Mouse (Mus musculus): ENCODE measurements around the gene Gpn1. TPM values are rescaled to one million over a fixed set of nuclear protein-coding genes. Genes with fewer than 3 reads are reported as not detected.

Gpn1 gene
- total and polyA plus RNA-seq, 2 experiments: 8.5 to 19.0 TPM

GRCm38 (mm10) chr5:31562036-31562666 lies 67.6 kb downstream of the Gpn1 start:
- DNase-seq (ENCODE audit: extremely low read depth, low read depth, low spot score): peak; percentile 7
- H3K36me3 ChIP-seq (ENCODE audit: control insufficient read depth, insufficient read depth, low read length): peaks cover 3% of the 10 kb centered on the region
- no peak overlapping the region for H3K4me3 ChIP-seq (ENCODE audit: insufficient read depth, low read depth, low read length)
- H3K9ac ChIP-seq (ENCODE audit: low read depth, low read length): no peak overlapping the region
- H3K27me3 ChIP-seq (ENCODE audit: control insufficient read depth, insufficient read depth, low read length): no peaks in the 10 kb centered on the region
- no peaks in the 10 kb centered on the region for H3K79me2 ChIP-seq (ENCODE audit: control insufficient read depth, insufficient read depth, low read length)
- WGBS: 77% methylated on average over 7 of the region's 7 CpGs
- no peaks in the 10 kb centered on the region for H3K4me1 ChIP-seq (ENCODE audit: control insufficient read depth, insufficient read depth, low read length)
- TF ChIP-seq CTCF (IDR thresholded peaks at IDR 0.05; ENCODE audit: low read depth, low read length): no peak
- no peak for TF ChIP-seq POLR2A (IDR thresholded peaks at IDR 0.05; ENCODE audit: extremely low read depth, insufficient read depth, low read length)
- H3K27ac ChIP-seq (replicated peaks; ENCODE audit: insufficient read depth, low read depth, low read length): no peak overlapping the region

Other genes with a start within 250 kb of the Gpn1 start
- gene Krtcap3, start 243.1 kb upstream of the Gpn1 start, total RNA-seq (2014; rRNA removed): 1.7 and 2.1 TPM in 2 replicates
- gene Krtcap3, start 243.1 kb upstream of the Gpn1 start, polyA plus RNA-seq (2012; rRNA removed): 4.3 and 8.3 TPM in 2 replicates
- gene Ift172, start 203.6 kb upstream of the Gpn1 start, total RNA-seq (2014; rRNA removed): 17.8 and 20.1 TPM in 2 replicates
- 11.0 and 11.7 TPM in 2 replicates for gene Ift172, start 203.6 kb upstream of the Gpn1 start, polyA plus RNA-seq (2012; rRNA removed)
- gene Fndc4, start 198.7 kb upstream of the Gpn1 start, total RNA-seq (2014; rRNA removed): 30.6 and 34.8 TPM in 2 replicates
- 90.7 and 97.7 TPM in 2 replicates for gene Fndc4, start 198.7 kb upstream of the Gpn1 start, polyA plus RNA-seq (2012; rRNA removed)
- gene Gckr, start 197.3 kb upstream of the Gpn1 start, total RNA-seq (2014; rRNA removed): 113 and 114 TPM in 2 replicates
- gene Gckr, start 197.3 kb upstream of the Gpn1 start, polyA plus RNA-seq (2012; rRNA removed): 199 and 282 TPM in 2 replicates
- gene Zfp512, start 42.3 kb upstream of the Gpn1 start, total RNA-seq (2014; rRNA removed): 8.1 and 9.0 TPM in 2 replicates
- 4.6 and 4.9 TPM in 2 replicates for gene Zfp512, start 42.3 kb upstream of the Gpn1 start, polyA plus RNA-seq (2012; rRNA removed)
- gene 4930548H24Rik, start 9.0 kb upstream of the Gpn1 start, total RNA-seq (2014; rRNA removed): not detected in 2 replicates
- gene 4930548H24Rik, start 9.0 kb upstream of the Gpn1 start, polyA plus RNA-seq (2012; rRNA removed): not detected in 2 replicates
- 12.6 and 13.2 TPM in 2 replicates for gene Slc4a1ap, start 32.3 kb downstream of the Gpn1 start, total RNA-seq (2014; rRNA removed)
- gene Slc4a1ap, start 32.3 kb downstream of the Gpn1 start, polyA plus RNA-seq (2012; rRNA removed): 7.3 and 8.1 TPM in 2 replicates
- gene Supt7l, start 33.1 kb downstream of the Gpn1 start, total RNA-seq (2014; rRNA removed): 6.8 and 7.9 TPM in 2 replicates
- gene Supt7l, start 33.1 kb downstream of the Gpn1 start, polyA plus RNA-seq (2012; rRNA removed): 6.6 and 6.8 TPM in 2 replicates
- 60.8 and 65.1 TPM in 2 replicates for gene Mrpl33, start 102.2 kb downstream of the Gpn1 start, total RNA-seq (2014; rRNA removed)
- gene Mrpl33, start 102.2 kb downstream of the Gpn1 start, polyA plus RNA-seq (2012; rRNA removed): 8.6 and 11.5 TPM in 2 replicates
- gene Rbks, start 202.9 kb downstream of the Gpn1 start, total RNA-seq (2014; rRNA removed): 15.8 and 18.4 TPM in 2 replicates
- gene Rbks, start 202.9 kb downstream of the Gpn1 start, polyA plus RNA-seq (2012; rRNA removed): 11.4 and 11.6 TPM in 2 replicates
- 18.9 and 25.0 TPM in 2 replicates for gene Babam2, start 202.9 kb downstream of the Gpn1 start, total RNA-seq (2014; rRNA removed)
- gene Babam2, start 202.9 kb downstream of the Gpn1 start, polyA plus RNA-seq (2012; rRNA removed): 16.0 and 20.1 TPM in 2 replicates